Mouse (Mus musculus) olfactory bulb, adult 2 months (tissue): ENCODE measurements around the gene BC052040.

Experiments used
- CTCF ChIP-seq: fragments of 200-500 bp; IDR thresholded peaks from 2 replicates; pipeline ENCODE4 v1.5.1; 2012; ENCODE audit warnings: low read depth, mild to moderate bottlenecking, low read length, moderate library complexity; ENCODE audit not compliant: insufficient read depth
- POLR2A ChIP-seq: fragments of 200-500 bp; IDR thresholded peaks from 2 replicates; pipeline ENCODE4 v1.6.1; 2012; ENCODE audit warnings: mild to moderate bottlenecking, low read depth, low read length, moderate library complexity; ENCODE audit not compliant: insufficient read depth

DNA sequence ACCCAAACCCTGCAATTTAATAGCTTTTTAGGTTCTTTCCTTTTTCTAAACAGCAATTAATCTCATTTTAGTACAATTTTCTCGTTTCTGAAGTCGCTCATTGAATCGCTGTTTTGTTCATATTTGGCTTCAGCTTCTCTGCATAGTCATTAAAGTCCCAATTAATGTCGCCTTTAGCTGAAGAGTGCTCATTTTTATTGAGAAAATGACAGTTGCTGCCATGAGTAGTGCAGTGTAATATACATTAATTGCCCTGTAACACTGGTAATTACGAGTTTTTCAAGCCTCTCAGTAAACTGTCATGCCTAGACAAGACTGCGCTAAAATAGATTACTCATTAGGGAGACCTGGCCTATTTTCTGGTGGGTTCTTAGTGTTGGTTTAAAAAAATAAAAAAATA, 144.0 kb downstream of the BC052040 start:
- TF ChIP-seq CTCF = no peak
- TF ChIP-seq POLR2A = no peak
